Mouse (Mus musculus) liver, embryonic 14.5 days (tissue): ENCODE results near the gene Snx15. TPM values are rescaled to one million over a fixed set of nuclear protein-coding genes. Genes with fewer than 3 reads are reported as not detected.

ENCODE experiments used
- ATAC-seq: fragments of 200-750 bp; cut with Nextera tagmentation; 2 replicates; pipeline ENCODE4 v1.8.0; 2017; ENCODE audit warnings: moderate number of reproducible peaks, mild to moderate bottlenecking, moderate library complexity; ENCODE audit not compliant: insufficient read depth
- DNase-seq, 3 experiments: peaks; one replicate each; pipeline ENCODE4 v3.0.0-alpha.2; 2012 to 2013; ENCODE audit warnings: low read depth in 3 of 3, low spot score in 3 of 3
- H3K27ac ChIP-seq: fragments of 300-500 bp; sonication (generic); 2 replicates; pipeline ENCODE4 v1.5.1; 2014; ENCODE audit warnings: moderate library complexity, mild to moderate bottlenecking, control low read depth, inconsistent platforms
- H3K27me3 ChIP-seq: fragments of 300-500 bp; sonication (generic); 2 replicates; pipeline ENCODE4 v1.6.1; 2014; ENCODE audit warnings: mild to moderate bottlenecking, low read length, moderate library complexity; ENCODE audit not compliant: control insufficient read depth, insufficient read depth
- H3K36me3 ChIP-seq: fragments of 300-500 bp; sonication (generic); replicated peaks from 2 replicates; pipeline ENCODE4 v1.6.1; 2014; ENCODE audit warnings: low read depth; ENCODE audit not compliant: control insufficient read depth, insufficient read depth
- H3K4me1 ChIP-seq, 2 experiments: fragments of 200-500 bp in 1 of 2; fragments of 300-500 bp in 1 of 2; sonication (generic) in 1 of 2; replicated peaks; 2 replicates each; pipeline ENCODE4 v1.6.1; 2012 to 2014; ENCODE audit warnings: antibody characterized with exemption in 1 of 2, inconsistent platforms in 1 of 2, low read length in 1 of 2; ENCODE audit not compliant: control insufficient read depth in 2 of 2, insufficient read depth in 2 of 2
- H3K4me2 ChIP-seq: fragments of 300-500 bp; sonication (generic); 2 replicates; pipeline ENCODE4 v1.6.1; 2014; ENCODE audit warnings: low read depth, mild to moderate bottlenecking, control low read depth, moderate library complexity
- H3K4me3 ChIP-seq, 2 experiments: fragments of 200-500 bp in 1 of 2; fragments of 300-500 bp in 1 of 2; sonication (generic) in 1 of 2; 2 replicates each; pipeline ENCODE4 v1.5.1; 2012 to 2014; ENCODE audit warnings: low read depth in 2 of 2, low read length in 2 of 2, mild to moderate bottlenecking in 2 of 2, control low read depth in 1 of 2, inconsistent platforms in 1 of 2, moderate library complexity in 1 of 2; ENCODE audit not compliant: insufficient read depth in 1 of 2
- H3K9ac ChIP-seq: fragments of 300-500 bp; sonication (generic); replicated peaks from 2 replicates; pipeline ENCODE4 v1.6.1; 2014; ENCODE audit warnings: mild to moderate bottlenecking, control low read depth, moderate library complexity
- H3K9me3 ChIP-seq: fragments of 300-500 bp; sonication (generic); 2 replicates; pipeline ENCODE4 v1.6.1; 2016; ENCODE audit warnings: low read length, mixed read lengths; ENCODE audit not compliant: control insufficient read depth
- CTCF ChIP-seq: IDR thresholded peaks from 2 replicates; pipeline ENCODE4 v1.5.1; 2016; ENCODE audit warnings: antibody characterized with exemption, low read depth, control low read depth
- EP300 ChIP-seq: IDR thresholded peaks from 2 replicates; pipeline ENCODE4 v1.6.1; 2016; ENCODE audit warnings: antibody characterized with exemption, low read depth
- WGBS: fragments of 180-500 bp; shearing (Covaris S2); extraction: QIAGEN DNeasy Blood & Tissue Kit; methylation state at CpG from one replicate; pipeline ENCODE4 v1.1.7; 2014; ENCODE audit not compliant: insufficient replicate concordance; 5-methylcytosine and 5-hydroxymethylcytosine counted together
- polyA plus RNA-seq, 2 experiments: library from polyadenylated mRNA; depleted of rRNA in 1 of 2; stranded (reverse) in 1 of 2; unstranded in 1 of 2; fragments of >200 nt; fragmentation: Nextera tagmentation in 1 of 2; extraction: Ambion mirVana in 1 of 2; gene quantifications; 2 replicates each; pipeline versions ENCODE4 v1.2.1 to v1.2.3; 2012 to 2014

The Snx15 gene
- polyA plus RNA-seq, 2 experiments = 41.8 to 42.2 TPM

GRCm38 (mm10) chr19:6157220-6157619, 29.1 kb upstream of the Snx15 start:
- H3K4me1 ChIP-seq = peaks cover 0 to 11% of the 10 kb centered on the region in 2 experiments; a peak in 2 of 4 replicates
- no peaks in the 10 kb centered on the region for H3K36me3 ChIP-seq
- no peak overlapping the region for H3K4me2 ChIP-seq
- no peak overlapping the region for H3K4me3 ChIP-seq
- ATAC-seq (no peak), DNase-seq (no peak)
- no peak overlapping the region for H3K27ac ChIP-seq
- no peaks in the 10 kb centered on the region for H3K9me3 ChIP-seq
- TF ChIP-seq EP300 (no peak), CTCF (no peak)
- no peak overlapping the region for H3K9ac ChIP-seq
- WGBS = 27% methylated on average over 6 of the region's 6 CpGs
- no peaks in the 10 kb centered on the region for H3K27me3 ChIP-seq

- no peaks in the 10 kb centered on the region for H3K27me3 ChIP-seq
- H3K4me3 ChIP-seq = no peak overlapping the region
- H3K27ac ChIP-seq = no peak overlapping the region
- no peaks in the 10 kb centered on the region for H3K36me3 ChIP-seq
- no peak overlapping the region for H3K9ac ChIP-seq
- H3K4me1 ChIP-seq = peaks cover 0 to 11% of the 10 kb centered on the region in 2 experiments; a peak in 2 of 4 replicates
- H3K9me3 ChIP-seq = no peaks in the 10 kb centered on the region
- WGBS = 52% methylated on average over 8 of the region's 8 CpGs
- peak; percentile 44 for TF ChIP-seq CTCF
- TF ChIP-seq EP300 = no peak
- ATAC-seq (no peak), DNase-seq (no peak)
- no peak overlapping the region for H3K4me2 ChIP-seq
Observed at GRCm38 (mm10) chr19:6156372-6156771, 28.3 kb upstream of the Snx15 start.

- Histone ChIP-seq H3K27me3 (no peaks in the 10 kb centered on the region), H3K9ac (no peak overlapping the region), H3K4me1 (peaks cover 0 to 11% of the 10 kb centered on the region in 2 experiments; a peak in 2 of 4 replicates), H3K9me3 (no peaks in the 10 kb centered on the region), H3K36me3 (no peaks in the 10 kb centered on the region), H3K27ac (no peak overlapping the region), H3K4me2 (no peak overlapping the region), H3K4me3 (no peak overlapping the region)
- peak; percentile 31; the same call in 1 of the 2 replicates for ATAC-seq
- no peak for DNase-seq
- TF ChIP-seq CTCF = no peak
- TF ChIP-seq EP300 = no peak
- 44% methylated on average over 9 of the region's 9 CpGs for WGBS
Observed at GRCm38 (mm10) chr19:6155174-6155573, 27.1 kb upstream of the Snx15 start.

- no peaks in the 10 kb centered on the region for H3K9me3 ChIP-seq
- DNase-seq = no peak
- H3K27ac ChIP-seq = no peak overlapping the region
- H3K4me1 ChIP-seq = peaks cover 0 to 11% of the 10 kb centered on the region in 2 experiments; a peak in 2 of 4 replicates
- no peak for ATAC-seq
- H3K4me2 ChIP-seq = no peak overlapping the region
- TF ChIP-seq EP300 (no peak), CTCF (no peak)
- no peaks in the 10 kb centered on the region for H3K27me3 ChIP-seq
- H3K36me3 ChIP-seq = no peaks in the 10 kb centered on the region
- WGBS = 59% methylated on average over 5 of the region's 5 CpGs
- no peak overlapping the region for H3K4me3 ChIP-seq
- H3K9ac ChIP-seq = no peak overlapping the region
Observed at GRCm38 (mm10) chr19:6144842-6145241, 16.7 kb upstream of the Snx15 start.

- no peaks in the 10 kb centered on the region for H3K27me3 ChIP-seq
- peak within 1 kb of the TSS; percentile 97 for H3K27ac ChIP-seq
- no peaks in the 10 kb centered on the region for H3K36me3 ChIP-seq
- ATAC-seq = peak; percentile 75
- H3K9ac ChIP-seq = peak within 1 kb of the TSS; percentile 82
- H3K9me3 ChIP-seq = no peaks in the 10 kb centered on the region
- H3K4me3 ChIP-seq = peak within 1 kb of the TSS; percentile 73 to 81
- DNase-seq = peak; percentile 84 to 89 (median 86)
- H3K4me2 ChIP-seq = peak within 1 kb of the TSS; percentile 99
- peaks cover 0 to 12% of the 10 kb centered on the region in 2 experiments; a peak in 2 of 4 replicates for H3K4me1 ChIP-seq
- WGBS = under 1% methylated on average over 15 of the region's 15 CpGs
- peak; percentile 68 for TF ChIP-seq CTCF
- TF ChIP-seq EP300 = no peak
Observed at GRCm38 (mm10) chr19:6141394-6141749, 13.3 kb upstream of the Snx15 start, which contains the start of gene Arl2. Gene Arl2 (minus strand): TSS chr19:6141548.
